Mouse (Mus musculus) limb, embryonic 13.5 days (tissue): ENCODE results near the gene Itm2b. TPM values are rescaled to one million over a fixed set of nuclear protein-coding genes. Genes with fewer than 3 reads are reported as not detected.

Experiments
- ATAC-seq: fragments of 200-750 bp; cut with Nextera tagmentation; 2 replicates; pipeline ENCODE4 v1.8.0; 2017; ENCODE audit warnings: low read depth, moderate number of reproducible peaks, moderate TSS enrichment; ENCODE audit not compliant: low FRiP score
- H3K27ac ChIP-seq: fragments of 300-500 bp; sonication (generic); 2 replicates; pipeline ENCODE4 v1.5.1; 2015; ENCODE audit warnings: inconsistent platforms, mild to moderate bottlenecking, moderate library complexity
- H3K27me3 ChIP-seq: fragments of 300-500 bp; sonication (generic); 2 replicates; pipeline ENCODE4 v1.6.1; 2015; ENCODE audit warnings: mild to moderate bottlenecking, inconsistent platforms
- H3K36me3 ChIP-seq: fragments of 300-500 bp; sonication (generic); 2 replicates; pipeline ENCODE4 v1.6.1; 2015; ENCODE audit warnings: inconsistent platforms, mild to moderate bottlenecking, moderate library complexity
- H3K4me1 ChIP-seq: fragments of 300-500 bp; sonication (generic); 2 replicates; pipeline ENCODE4 v1.6.1; 2015; ENCODE audit warnings: inconsistent platforms
- H3K4me2 ChIP-seq: fragments of 300-500 bp; sonication (generic); replicated peaks from 2 replicates; pipeline ENCODE4 v1.6.1; 2015; ENCODE audit warnings: inconsistent platforms, mild to moderate bottlenecking, moderate library complexity
- H3K4me3 ChIP-seq: fragments of 300-500 bp; sonication (generic); 2 replicates; pipeline ENCODE4 v1.5.1; 2015; ENCODE audit warnings: moderate library complexity, mild to moderate bottlenecking, inconsistent platforms
- H3K9ac ChIP-seq: fragments of 300-500 bp; sonication (generic); 2 replicates; pipeline ENCODE4 v1.6.1; 2015; ENCODE audit warnings: mild to moderate bottlenecking, inconsistent platforms
- H3K9me3 ChIP-seq: fragments of 300-500 bp; sonication (generic); 2 replicates; pipeline ENCODE4 v1.6.1; 2016; ENCODE audit warnings: inconsistent platforms
- WGBS: fragments of 180-500 bp; shearing (Covaris S2); methylation state at CpG from one replicate; pipeline ENCODE4 v1.1.7; 2015; 5-methylcytosine and 5-hydroxymethylcytosine counted together
- polyA plus RNA-seq: library from polyadenylated mRNA; unstranded; fragments of >200 nt; fragmentation: Nextera tagmentation; extraction: Ambion mirVana; gene quantifications from 2 replicates; pipeline ENCODE4 v1.2.1, GENCODE M21; 2015

Gene Itm2b
- polyA plus RNA-seq, 1 experiment from 2014 or later, result 681 TPM

- Histone ChIP-seq H3K4me1 (no peaks in the 10 kb centered on the region), H3K27me3 (no peaks in the 10 kb centered on the region), H3K9me3 (no peaks in the 10 kb centered on the region), H3K4me3 (no peak overlapping the region), H3K36me3 (peaks cover 20% of the 10 kb centered on the region), H3K9ac (no peak overlapping the region), H3K27ac (no peak overlapping the region), H3K4me2 (no peak overlapping the region)
- 92% methylated on average over 5 of the region's 5 CpGs for WGBS
- ATAC-seq, result no peak
These were observed 34.0 kb downstream of the Itm2b start for GRCm38 (mm10) chr14:73351118-73351517.

- no peaks in the 10 kb centered on the region for H3K9me3 ChIP-seq
- H3K4me2 ChIP-seq, result no peak overlapping the region
- H3K27me3 ChIP-seq, result no peaks in the 10 kb centered on the region
- peaks cover 19% of the 10 kb centered on the region for H3K36me3 ChIP-seq
- no peak overlapping the region for H3K27ac ChIP-seq
- H3K4me1 ChIP-seq, result no peaks in the 10 kb centered on the region
- H3K9ac ChIP-seq, result no peak overlapping the region
- WGBS, result 80% methylated on average over 1 of the region's 1 CpGs
- H3K4me3 ChIP-seq, result no peak overlapping the region
- no peak for ATAC-seq
These were observed 35.1 kb downstream of the Itm2b start for GRCm38 (mm10) chr14:73350029-73350428.

- Histone ChIP-seq H3K27ac (no peak overlapping the region), H3K4me1 (no peaks in the 10 kb centered on the region), H3K4me2 (no peak overlapping the region), H3K4me3 (no peak overlapping the region), H3K36me3 (peaks cover 14% of the 10 kb centered on the region), H3K9ac (no peak overlapping the region), H3K9me3 (no peaks in the 10 kb centered on the region), H3K27me3 (no peaks in the 10 kb centered on the region)
- WGBS, result 60% methylated on average over 7 of the region's 7 CpGs
- ATAC-seq, result no peak
These were observed 35.9 kb downstream of the Itm2b start for GRCm38 (mm10) chr14:73349061-73349670.

- Histone ChIP-seq H3K4me3 (no peak overlapping the region), H3K36me3 (no peaks in the 10 kb centered on the region), H3K27ac (no peak overlapping the region), H3K4me2 (no peak overlapping the region), H3K4me1 (no peaks in the 10 kb centered on the region), H3K9ac (no peak overlapping the region), H3K9me3 (no peaks in the 10 kb centered on the region), H3K27me3 (no peaks in the 10 kb centered on the region)
- 77% methylated on average over 9 of the region's 9 CpGs for WGBS
- ATAC-seq, result no peak
These were observed 37.8 kb downstream of the Itm2b start for GRCm38 (mm10) chr14:73347302-73347701.

- no peak for ATAC-seq
- no peaks in the 10 kb centered on the region for H3K36me3 ChIP-seq
- H3K27ac ChIP-seq, result no peak overlapping the region
- no peaks in the 10 kb centered on the region for H3K27me3 ChIP-seq
- WGBS, result 86% methylated on average over 4 of the region's 4 CpGs
- no peaks in the 10 kb centered on the region for H3K9me3 ChIP-seq
- H3K4me3 ChIP-seq, result no peak overlapping the region
- H3K4me1 ChIP-seq, result no peaks in the 10 kb centered on the region
- H3K9ac ChIP-seq, result no peak overlapping the region
- no peak overlapping the region for H3K4me2 ChIP-seq
These were observed 39.5 kb downstream of the Itm2b start for GRCm38 (mm10) chr14:73345614-73346013.

- Histone ChIP-seq H3K4me3 (no peak overlapping the region), H3K27me3 (no peaks in the 10 kb centered on the region), H3K4me1 (no peaks in the 10 kb centered on the region), H3K4me2 (no peak overlapping the region), H3K36me3 (no peaks in the 10 kb centered on the region), H3K9ac (no peak overlapping the region), H3K9me3 (no peaks in the 10 kb centered on the region), H3K27ac (no peak overlapping the region)
- no peak for ATAC-seq
- WGBS, result 46% methylated on average over 6 of the region's 6 CpGs
These were observed 44.9 kb downstream of the Itm2b start for GRCm38 (mm10) chr14:73340051-73340755.

- H3K9ac ChIP-seq, result no peak overlapping the region
These were observed 45.5 kb downstream of the Itm2b start for GRCm38 (mm10) chr14:73339615-73340014.

GRCm38 (mm10) chr14:73336316-73337080, 48.6 kb downstream of the Itm2b start:
- H3K27me3 ChIP-seq, result no peaks in the 10 kb centered on the region
- H3K4me2 ChIP-seq, result no peak overlapping the region
- ATAC-seq, result no peak
- H3K36me3 ChIP-seq, result no peaks in the 10 kb centered on the region
- H3K27ac ChIP-seq, result no peak overlapping the region
- H3K9ac ChIP-seq, result no peak overlapping the region
- no peaks in the 10 kb centered on the region for H3K4me1 ChIP-seq
- H3K4me3 ChIP-seq, result no peak overlapping the region
- H3K9me3 ChIP-seq, result no peaks in the 10 kb centered on the region
- 77% methylated on average over 6 of the region's 6 CpGs for WGBS

More at GRCm38 (mm10) chr14:73339615-73340014, 45.5 kb downstream of the Itm2b start:
- H3K36me3 ChIP-seq, result no peaks in the 10 kb centered on the region
- H3K9me3 ChIP-seq, result no peaks in the 10 kb centered on the region
- H3K4me2 ChIP-seq, result no peak overlapping the region
- H3K27ac ChIP-seq, result no peak overlapping the region
- no peaks in the 10 kb centered on the region for H3K4me1 ChIP-seq
- no peak for ATAC-seq
- 69% methylated on average over 3 of the region's 3 CpGs for WGBS
- no peaks in the 10 kb centered on the region for H3K27me3 ChIP-seq
- no peak overlapping the region for H3K4me3 ChIP-seq

- no peaks in the 10 kb centered on the region for H3K9me3 ChIP-seq
- ATAC-seq, result no peak
- no peaks in the 10 kb centered on the region for H3K36me3 ChIP-seq
- WGBS, result 86% methylated on average over 22 of the region's 22 CpGs
- no peaks in the 10 kb centered on the region for H3K4me1 ChIP-seq
- H3K27ac ChIP-seq, result no peak overlapping the region
- no peak overlapping the region for H3K4me2 ChIP-seq
- H3K27me3 ChIP-seq, result no peaks in the 10 kb centered on the region
- no peak overlapping the region for H3K4me3 ChIP-seq
- H3K9ac ChIP-seq, result no peak overlapping the region
These were observed 49.9 kb downstream of the Itm2b start for GRCm38 (mm10) chr14:73334926-73335805.

GRCm38 (mm10) chr14:73333880-73334279, 51.2 kb downstream of the Itm2b start:
- ATAC-seq, result no peak

GRCm38 (mm10) chr14:73331386-73331785, 53.7 kb downstream of the Itm2b start:
- no peak overlapping the region for H3K4me2 ChIP-seq
- H3K27ac ChIP-seq, result no peak overlapping the region
- H3K36me3 ChIP-seq, result no peaks in the 10 kb centered on the region
- no peak for ATAC-seq
- no peak overlapping the region for H3K9ac ChIP-seq
- H3K9me3 ChIP-seq, result no peaks in the 10 kb centered on the region
- H3K27me3 ChIP-seq, result no peaks in the 10 kb centered on the region
- H3K4me1 ChIP-seq, result peaks cover 9% of the 10 kb centered on the region
- no peak overlapping the region for H3K4me3 ChIP-seq
- 90% methylated on average over 4 of the region's 4 CpGs for WGBS

More at GRCm38 (mm10) chr14:73333880-73334279, 51.2 kb downstream of the Itm2b start:
- Histone ChIP-seq H3K27ac (no peak overlapping the region), H3K4me1 (no peaks in the 10 kb centered on the region), H3K4me2 (no peak overlapping the region), H3K9ac (no peak overlapping the region), H3K27me3 (no peaks in the 10 kb centered on the region), H3K4me3 (no peak overlapping the region), H3K9me3 (no peaks in the 10 kb centered on the region), H3K36me3 (no peaks in the 10 kb centered on the region)
- WGBS, result 94% methylated on average over 3 of the region's 3 CpGs
